Mouse (Mus musculus): Measurements from ENCODE around the gene Crtac1. TPM values are rescaled to one million over a fixed set of nuclear protein-coding genes. Genes with fewer than 3 reads are reported as not detected.

Gene Crtac1
- polyA plus RNA-seq, 1 experiment from 2014 or later, result 29.9 TPM

- no peak within 1 kb of the TSS for H3K9ac ChIP-seq
- ATAC-seq (ENCODE audit: low FRiP score), result no peak
- no peak within 1 kb of the TSS for H3K4me2 ChIP-seq
- no peak within 1 kb of the TSS for H3K27ac ChIP-seq
- H3K36me3 ChIP-seq, result no peaks in the 10 kb centered on the region
- no peak within 1 kb of the TSS for H3K4me3 ChIP-seq
- no peaks in the 10 kb centered on the region for H3K4me1 ChIP-seq (replicated peaks)
- WGBS, result 83% methylated on average over 3 of the region's 3 CpGs
- peaks cover 9% of the 10 kb centered on the region; the same call in 1 of the 2 replicates for H3K27me3 ChIP-seq
- H3K9me3 ChIP-seq, result no peaks in the 10 kb centered on the region
Measured at GRCm38 (mm10) chr19:42247519-42247918, 184.1 kb downstream of the Crtac1 start, which contains the start of gene Golga7b. TSS of gene Golga7b (plus strand) at chr19:42247574.

- H3K4me3 ChIP-seq, result no peak overlapping the region
- 43% methylated on average over 5 of the region's 5 CpGs for WGBS
- no peak overlapping the region for H3K4me2 ChIP-seq
- no peaks in the 10 kb centered on the region for H3K4me1 ChIP-seq (replicated peaks)
- no peak for ATAC-seq (ENCODE audit: low FRiP score)
- H3K27me3 ChIP-seq, result peaks cover 9% of the 10 kb centered on the region; the same call in 1 of the 2 replicates
- no peak overlapping the region for H3K27ac ChIP-seq
- no peaks in the 10 kb centered on the region for H3K36me3 ChIP-seq
- H3K9ac ChIP-seq, result no peak overlapping the region
- no peaks in the 10 kb centered on the region for H3K9me3 ChIP-seq
Measured at GRCm38 (mm10) chr19:42246626-42247025, 185.0 kb downstream of the Crtac1 start.

GRCm38 (mm10) chr19:42243401-42243800 lies 188.2 kb downstream of the Crtac1 start:
- no peak for ATAC-seq (ENCODE audit: low FRiP score)
- no peaks in the 10 kb centered on the region for H3K36me3 ChIP-seq
- H3K4me1 ChIP-seq (replicated peaks), result peaks cover 9% of the 10 kb centered on the region
- H3K27ac ChIP-seq, result no peak overlapping the region
- H3K9ac ChIP-seq, result no peak overlapping the region
- H3K4me3 ChIP-seq, result no peak overlapping the region
- H3K4me2 ChIP-seq, result no peak overlapping the region
- 72% methylated on average over 3 of the region's 3 CpGs for WGBS
- peaks cover 9% of the 10 kb centered on the region; the same call in 1 of the 2 replicates for H3K27me3 ChIP-seq
- no peaks in the 10 kb centered on the region for H3K9me3 ChIP-seq

- H3K9ac ChIP-seq, result no peak overlapping the region
Measured at GRCm38 (mm10) chr19:42240881-42241280, 190.7 kb downstream of the Crtac1 start.

GRCm38 (mm10) chr19:42238341-42238715 lies 193.3 kb downstream of the Crtac1 start:
- Histone ChIP-seq H3K27me3 (no peaks in the 10 kb centered on the region), H3K9me3 (no peaks in the 10 kb centered on the region), H3K36me3 (no peaks in the 10 kb centered on the region), H3K4me3 (no peak overlapping the region), H3K4me2 (no peak overlapping the region), H3K9ac (0 out of 2 replicates have a peak overlapping the region, but pooled peaks have one; percentile 20), H3K4me1 (replicated peaks) (peaks cover 19% of the 10 kb centered on the region), H3K27ac (peak overlapping the region; percentile 79)
- ATAC-seq (ENCODE audit: low FRiP score), result no peak
- WGBS, result 72% methylated on average over 7 of the region's 7 CpGs

More at GRCm38 (mm10) chr19:42240881-42241280, 190.7 kb downstream of the Crtac1 start:
- H3K27me3 ChIP-seq, result peaks cover under 1% of the 10 kb centered on the region; the same call in 1 of the 2 replicates
- 55% methylated on average over 8 of the region's 8 CpGs for WGBS
- no peak overlapping the region for H3K27ac ChIP-seq
- no peak overlapping the region for H3K4me2 ChIP-seq
- ATAC-seq (ENCODE audit: low FRiP score), result no peak
- no peaks in the 10 kb centered on the region for H3K9me3 ChIP-seq
- no peaks in the 10 kb centered on the region for H3K36me3 ChIP-seq
- H3K4me1 ChIP-seq (replicated peaks), result peaks cover 19% of the 10 kb centered on the region
- H3K4me3 ChIP-seq, result no peak overlapping the region

- Histone ChIP-seq H3K4me3 (no peak overlapping the region), H3K9me3 (no peaks in the 10 kb centered on the region), H3K4me2 (no peak overlapping the region), H3K4me1 (replicated peaks) (peaks cover 19% of the 10 kb centered on the region), H3K27ac (peak overlapping the region; percentile 79), H3K36me3 (no peaks in the 10 kb centered on the region), H3K9ac (0 out of 2 replicates have a peak overlapping the region, but pooled peaks have one; percentile 20), H3K27me3 (no peaks in the 10 kb centered on the region)
- WGBS, result 18% methylated on average over 4 of the region's 4 CpGs
- ATAC-seq (ENCODE audit: low FRiP score), result peak; percentile 64
Measured at GRCm38 (mm10) chr19:42237602-42238340, 193.8 kb downstream of the Crtac1 start.

Small RNA genes within 50 kb of the gene (microRNA-seq; reads per million reads assigned to microRNA genes)
- gene Gm26339, result not detected
- gene Mir3085, result 4.2 reads per million, percentile 13 among the genes with 10 or more reads in this experiment

Other genes with a start within 250 kb of the Crtac1 start
- 4.4 and 4.6 TPM in 2 replicates for gene Sfrp5, start 229.5 kb downstream of the Crtac1 start, polyA plus RNA-seq (2015; fragmentation: Nextera tagmentation; extraction: Ambion mirVana)
- gene Golga7b, start 184.2 kb downstream of the Crtac1 start, polyA plus RNA-seq (2015; fragmentation: Nextera tagmentation; extraction: Ambion mirVana), result 38.8 and 40.0 TPM in 2 replicates
- gene R3hcc1l, start 87.0 kb upstream of the Crtac1 start, polyA plus RNA-seq (2015; fragmentation: Nextera tagmentation; extraction: Ambion mirVana), result 15.8 and 18.1 TPM in 2 replicates
- gene Loxl4, start 181.0 kb upstream of the Crtac1 start, polyA plus RNA-seq (2015; fragmentation: Nextera tagmentation; extraction: Ambion mirVana), result 0.05 and 0.13 TPM in 2 replicates